Mouse (Mus musculus): Measurements from ENCODE around the gene Wwox. TPM values are rescaled to one million over a fixed set of nuclear protein-coding genes. Genes with fewer than 3 reads are reported as not detected.

Gene Wwox
- polyA plus RNA-seq (2015; fragmentation: Nextera tagmentation; extraction: Ambion mirVana): 13.7 and 15.8 TPM in 2 replicates

DNA sequence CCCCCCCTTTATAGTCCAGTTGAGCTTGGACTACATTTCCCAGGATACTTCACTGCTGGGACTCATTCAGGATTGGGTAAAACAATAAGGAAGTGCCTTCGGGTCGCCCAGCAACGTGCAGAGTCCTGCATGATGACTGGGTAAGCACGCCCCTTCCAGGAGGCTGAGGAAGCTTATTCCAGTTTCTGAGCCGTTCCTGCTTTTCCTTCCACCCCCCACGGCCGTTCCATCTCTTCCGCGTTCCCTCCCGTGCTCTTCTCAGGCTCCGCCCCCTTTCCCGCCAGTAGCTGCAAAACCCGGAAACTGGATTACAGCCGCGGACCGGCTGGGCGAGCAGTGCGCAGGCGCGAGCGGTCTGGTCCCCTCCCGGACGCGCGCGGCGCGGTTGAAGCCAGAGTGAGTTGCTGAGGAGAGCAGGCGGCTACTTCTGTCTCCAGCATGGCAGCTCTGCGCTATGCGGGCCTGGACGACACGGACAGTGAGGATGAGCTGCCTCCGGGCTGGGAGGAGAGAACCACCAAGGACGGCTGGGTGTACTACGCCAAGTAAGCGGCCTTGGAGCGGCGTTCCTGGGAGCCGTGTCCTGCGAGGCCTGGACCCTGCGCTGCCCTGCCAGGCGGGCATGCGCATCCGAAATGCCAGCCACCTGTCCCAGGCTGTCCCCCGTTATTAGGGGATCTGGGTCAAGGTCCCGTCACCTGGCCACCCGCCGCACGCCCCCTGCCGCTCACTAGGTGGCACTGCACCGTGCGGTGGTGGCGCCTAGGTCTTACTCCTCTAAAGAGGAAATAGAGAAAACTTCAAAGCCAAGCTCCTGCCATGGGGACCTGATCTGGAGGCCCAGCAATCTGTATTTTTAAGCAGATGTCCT is at the start of gene Wwox:
Gene Wwox, plus strand, starts transcription at position 322 of the 871 bp plus-strand sequence.

GRCm38 (mm10) chr8:114417786-114418185 is 21.7 kb upstream of the Wwox start, which contains the start of gene Clec3a:
TSS of gene Clec3a (plus strand) at chr8:114418086.

Other genes starting within 250 kb of the Wwox start
- 65.1 and 68.2 TPM in 2 replicates for gene Vat1l, start 234.0 kb upstream of the Wwox start, polyA plus RNA-seq (2015; fragmentation: Nextera tagmentation; extraction: Ambion mirVana)
- 0.28 TPM in 1 of 2 replicates, not detected in the other for gene Clec3a, start 21.6 kb upstream of the Wwox start, polyA plus RNA-seq (2015; fragmentation: Nextera tagmentation; extraction: Ambion mirVana)